Mouse (Mus musculus) Muller cell, postnatal 12 days (primary cell): Measurements from ENCODE around the gene Tk1.
"Not testable (repeated sequence)": the region's sequence is repeated elsewhere in the genome, so short reads cannot be mapped to it uniquely, and the experiment has no call there.

Experiments used
- DNase-seq: peaks from one replicate; pipeline ENCODE4 v3.0.0-alpha.2; 2015; ENCODE audit errors: inconsistent ontology term

Gene Tk1

DNA sequence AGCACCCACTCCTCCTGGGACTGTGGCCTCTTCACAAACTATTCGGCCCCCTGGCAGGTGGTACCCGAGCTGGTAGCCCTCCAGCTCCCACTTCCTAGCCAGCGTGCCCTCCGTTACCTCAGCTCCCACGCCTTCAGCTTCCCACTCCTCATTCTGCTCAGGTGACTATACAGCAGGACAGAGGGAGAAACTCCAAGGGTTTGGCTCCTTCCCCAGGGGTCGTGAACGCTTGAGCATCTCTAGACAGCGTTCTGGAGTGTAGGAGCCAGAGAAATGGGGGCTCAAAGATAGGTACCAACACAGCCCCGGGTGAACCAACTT lies 34.5 kb downstream of the Tk1 start:
- no peak for DNase-seq

GRCm38 (mm10) chr11:117790703-117791440 lies 35.0 kb downstream of the Tk1 start:
- DNase-seq, result no peak

DNA sequence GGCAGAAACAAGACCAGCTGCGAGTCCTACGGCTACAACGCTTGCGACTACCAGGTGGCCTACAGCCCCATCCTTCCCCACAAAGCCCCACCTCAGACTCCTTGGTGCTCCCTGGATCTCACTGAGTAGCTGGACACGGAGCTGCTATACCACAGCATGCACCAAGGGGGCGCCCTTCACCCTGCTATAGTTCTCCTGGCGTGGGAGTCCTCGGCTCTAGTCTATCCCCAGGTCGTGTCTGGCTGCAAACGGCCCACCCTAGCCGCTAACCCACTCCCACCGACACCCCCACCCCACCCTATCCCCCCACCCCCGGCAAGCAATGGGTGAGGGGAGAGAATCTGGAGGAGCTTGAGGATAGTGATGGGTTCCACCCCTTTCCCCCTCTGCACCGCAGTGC lies 35.6 kb downstream of the Tk1 start:
- DNase-seq, result peak; percentile 50

- DNase-seq, result not testable (repeated sequence)
Observed at GRCm38 (mm10) chr11:117788481-117788880, 37.4 kb downstream of the Tk1 start.

GRCm38 (mm10) chr11:117786294-117786693 lies 39.6 kb downstream of the Tk1 start:
- DNase-seq, result no peak

GRCm38 (mm10) chr11:117783683-117784309 lies 42.1 kb downstream of the Tk1 start:
- DNase-seq, result peak; percentile 32

DNA sequence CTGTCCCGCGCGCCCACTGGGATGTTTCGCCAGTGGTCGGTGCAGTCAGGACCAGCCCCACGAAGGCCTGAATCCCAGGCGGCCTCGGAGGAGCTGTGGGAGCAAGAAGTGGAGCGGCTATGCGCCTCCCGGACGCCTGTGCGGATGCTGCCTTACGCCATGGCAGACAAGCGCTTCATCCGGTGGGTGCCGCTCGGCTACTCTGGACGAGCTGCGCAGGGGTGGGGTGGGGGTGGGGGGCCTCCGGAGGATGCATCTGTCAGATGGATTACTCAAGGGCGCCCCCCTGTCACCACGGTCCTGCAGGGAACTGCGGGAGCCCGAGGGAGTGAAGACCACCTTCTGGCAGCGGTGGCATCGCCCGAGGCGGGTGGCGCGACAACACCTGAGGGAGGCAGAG lies 42.8 kb downstream of the Tk1 start:
- DNase-seq, result no peak

DNA sequence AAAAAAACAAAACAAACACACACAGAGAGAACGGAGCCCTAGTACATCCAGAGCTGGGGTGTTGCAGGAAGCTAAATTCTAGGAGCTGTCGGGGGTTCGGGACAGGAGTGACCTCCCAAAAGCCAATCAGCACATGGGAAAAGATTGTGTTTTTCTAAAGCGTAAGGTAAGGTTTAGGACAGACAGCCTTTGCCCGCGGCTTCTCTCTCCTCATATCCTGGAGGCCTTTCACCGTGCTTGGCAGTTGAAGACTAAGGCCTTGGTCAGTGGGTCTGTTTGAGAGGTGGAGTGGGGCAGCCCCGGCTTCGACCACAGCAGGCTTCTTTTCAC lies 43.2 kb downstream of the Tk1 start:
- DNase-seq, result no peak

- DNase-seq, result no peak
Observed at GRCm38 (mm10) chr11:117781993-117782704, 43.7 kb downstream of the Tk1 start, which contains the start of the genes Tmc8 and Tmc6. Gene Tmc8, plus strand, starts transcription at chr11:117782076. Gene Tmc6, minus strand, starts transcription at chr11:117782198.

- peak; percentile 55 for DNase-seq
Observed at GRCm38 (mm10) chr11:117781199-117781821, 44.6 kb downstream of the Tk1 start.

GRCm38 (mm10) chr11:117780582-117781111 lies 45.2 kb downstream of the Tk1 start:
- peak; percentile 88 for DNase-seq

DNA sequence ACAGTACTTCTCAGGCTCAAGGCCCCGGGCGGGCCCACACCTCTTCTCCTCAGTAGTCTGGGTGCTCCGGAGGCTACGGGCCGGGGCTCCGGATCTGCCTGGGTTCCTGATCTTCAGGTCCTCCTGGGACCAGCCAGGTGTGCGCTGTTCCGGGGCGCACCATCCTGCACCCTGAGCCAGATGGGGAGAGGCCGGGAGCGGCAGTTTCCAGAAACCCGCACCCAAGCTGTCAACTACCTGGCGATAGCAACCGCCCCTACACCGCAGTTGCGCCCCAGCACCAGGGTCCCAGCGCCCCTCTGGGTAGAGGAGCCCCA lies 45.7 kb downstream of the Tk1 start:
- no peak for DNase-seq

DNA sequence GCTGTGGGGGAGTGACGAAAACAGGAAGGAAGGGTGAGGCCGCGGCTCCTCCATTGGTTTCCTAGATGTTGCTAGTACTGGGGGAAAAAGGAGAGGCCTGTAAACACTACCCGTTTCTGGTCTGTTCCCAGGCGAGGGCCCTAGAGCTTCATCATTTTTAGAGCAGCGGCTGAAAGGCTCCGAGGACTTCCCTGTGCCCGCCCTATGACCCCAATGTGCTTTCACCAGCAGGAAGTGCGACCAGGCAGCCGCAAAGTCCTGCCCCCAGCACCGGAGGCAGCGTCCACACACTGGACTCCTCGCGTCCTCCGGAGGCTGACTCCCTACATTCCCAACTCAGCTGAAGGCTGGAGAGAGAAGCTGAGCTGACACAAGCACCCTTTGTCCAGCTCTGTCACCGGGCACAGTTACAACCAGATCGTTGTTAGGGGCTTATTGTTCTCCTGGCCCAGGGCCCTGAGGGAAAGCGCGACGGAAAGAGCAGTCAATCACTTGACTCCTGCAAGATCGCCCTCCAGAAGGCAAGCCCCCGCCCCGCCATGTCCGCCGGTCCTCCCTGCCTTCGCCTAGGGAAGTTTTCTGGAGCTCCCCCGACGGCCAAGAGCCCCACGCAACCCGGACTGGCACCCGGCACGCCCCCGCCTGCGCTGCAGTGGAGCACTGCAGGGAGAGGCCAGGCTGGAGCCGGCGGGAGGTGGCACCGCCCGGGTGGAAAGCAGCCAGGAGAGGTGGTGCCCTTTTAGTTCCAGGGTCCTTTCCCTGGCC lies 46.3 kb downstream of the Tk1 start:
- DNase-seq, result peak; percentile 85

DNA sequence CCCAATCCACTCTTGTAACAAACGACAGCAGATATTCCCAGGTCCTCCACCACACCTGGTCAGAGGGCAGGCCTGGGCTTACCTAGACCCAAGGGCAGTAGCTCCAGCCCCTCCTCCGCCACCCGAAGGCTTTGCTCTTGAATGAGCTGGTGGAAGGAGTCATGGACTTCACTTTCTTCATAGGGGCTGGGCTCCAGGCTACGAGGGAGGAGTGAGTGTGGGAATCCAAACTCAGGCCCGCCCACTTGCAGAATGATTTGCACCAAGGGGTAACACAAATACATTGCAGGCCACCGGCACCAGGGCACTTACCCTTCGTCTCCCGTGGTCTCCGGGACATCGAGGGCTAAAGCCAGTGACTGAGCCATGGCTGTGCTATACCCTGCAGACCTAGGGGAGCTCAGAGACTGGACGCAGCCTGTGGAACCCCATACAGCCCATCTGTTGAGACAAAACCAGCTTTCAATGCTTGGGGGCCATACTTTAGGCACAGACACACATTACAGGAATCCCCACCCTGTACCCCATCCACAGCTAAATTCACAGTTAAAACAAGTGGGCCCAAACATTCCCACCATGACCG lies 47.0 kb downstream of the Tk1 start:
- no peak for DNase-seq

GRCm38 (mm10) chr11:117778031-117778430 lies 47.9 kb downstream of the Tk1 start:
- DNase-seq, result no peak

DNA sequence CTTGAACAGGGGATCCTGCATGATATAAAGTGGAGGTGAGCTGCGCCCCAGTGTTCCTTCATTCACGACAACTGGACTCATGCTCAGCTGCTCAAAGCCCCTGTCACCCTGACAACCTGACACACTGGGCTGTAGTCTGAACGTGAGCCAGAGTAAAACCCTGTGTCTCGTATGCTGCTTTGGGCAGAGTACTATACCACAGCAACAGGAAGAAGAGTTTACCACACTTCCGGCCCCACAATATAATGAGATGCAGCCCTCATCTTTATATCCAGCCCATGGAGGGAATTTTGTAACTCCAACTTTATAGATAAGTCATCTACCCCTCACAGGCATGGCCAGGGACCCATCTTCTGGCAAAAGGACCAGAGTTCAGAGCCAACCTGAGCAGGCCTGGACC lies 48.8 kb downstream of the Tk1 start:
- DNase-seq, result no peak

DNA sequence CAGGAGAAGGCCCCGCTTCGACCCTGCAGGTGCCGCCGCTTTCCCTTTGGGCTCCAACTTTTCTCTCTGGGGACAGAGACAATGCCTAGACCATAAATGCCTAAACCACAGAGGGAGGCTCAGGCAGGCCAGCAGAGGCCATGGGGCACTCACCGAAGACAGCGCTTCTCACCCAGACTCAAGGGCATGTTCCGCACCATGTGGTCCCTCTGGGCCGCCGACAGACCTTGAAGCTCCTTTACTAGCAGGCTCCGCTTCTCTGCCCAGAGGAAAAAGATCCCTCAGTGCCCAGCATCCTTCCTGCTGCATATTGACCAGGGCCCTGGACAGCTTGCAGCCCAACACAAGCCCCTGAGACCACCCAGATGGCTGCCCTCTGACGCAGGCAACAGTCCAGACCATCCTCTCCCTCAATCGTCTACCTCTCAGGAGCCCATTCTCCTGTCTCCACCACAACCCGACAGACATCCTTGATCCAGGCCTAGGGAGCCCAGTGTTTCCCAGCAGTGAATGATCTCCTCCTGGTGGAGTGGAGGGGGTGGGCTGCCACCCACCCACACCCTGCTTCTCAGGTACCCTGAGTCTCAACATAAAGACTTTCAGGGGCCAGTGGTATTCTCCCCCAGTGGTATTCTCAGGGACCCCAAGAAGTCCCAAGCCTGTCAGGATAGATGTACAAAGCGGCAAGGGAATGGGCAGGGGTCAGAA lies 49.7 kb downstream of the Tk1 start:
- no peak for DNase-seq

GRCm38 (mm10) chr11:117775540-117775939 lies 50.4 kb downstream of the Tk1 start:
- DNase-seq, result no peak

DNA sequence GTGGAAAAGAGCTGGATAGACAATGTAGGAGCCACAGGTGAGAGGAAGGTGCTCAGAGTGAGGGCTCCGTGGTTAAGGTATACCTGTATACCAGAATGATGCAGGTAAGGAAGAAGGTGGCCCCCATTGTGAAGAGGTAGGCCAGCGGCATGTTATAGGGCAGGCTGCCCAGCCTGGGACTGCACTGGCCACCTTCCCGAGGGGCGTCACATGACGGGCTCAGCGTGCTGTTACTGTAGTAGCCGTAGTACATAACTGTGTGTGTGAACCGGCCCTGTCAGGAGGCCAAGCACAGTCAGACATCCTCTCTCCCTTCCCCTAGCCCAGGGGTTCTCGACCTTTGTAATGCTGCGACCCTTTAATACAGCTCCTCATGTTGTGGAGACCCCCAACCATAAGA lies 51.0 kb downstream of the Tk1 start:
- no peak for DNase-seq

DNA sequence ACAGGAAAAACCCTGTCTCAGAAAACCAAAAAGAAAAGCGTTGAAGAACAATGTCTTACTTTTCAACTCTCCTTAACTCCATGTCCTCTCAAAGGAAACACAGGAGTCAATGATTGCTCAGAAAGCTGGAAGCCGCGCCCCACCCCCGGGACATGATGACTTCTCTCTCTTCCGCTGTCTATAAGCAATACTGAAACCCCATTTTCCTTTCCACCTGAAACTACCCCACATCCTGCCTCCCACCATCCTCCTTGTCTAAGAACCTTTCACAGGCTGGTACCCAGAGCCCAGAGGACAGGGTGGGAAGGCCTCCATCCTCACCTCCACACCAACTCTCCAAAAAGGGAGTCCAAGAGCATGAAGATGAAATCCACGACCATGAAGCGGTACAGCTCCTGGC lies 53.5 kb downstream of the Tk1 start:
- no peak for DNase-seq

GRCm38 (mm10) chr11:117770407-117770806 lies 55.5 kb downstream of the Tk1 start:
- no peak for DNase-seq
